In genomic region chr2:25083697-25084096, GRCm38 (mm10) we compare ENCODE assay signal across 28 mouse cellular contexts. TPM values are rescaled to one million over a fixed set of nuclear protein-coding genes. Genes with fewer than 3 reads are reported as not detected.
"Had no signal": no experiment of that assay in that cellular context is flagged by ENCODE, and none has a peak within 500 bp of the region (broad histone marks: within the 10 kb centered on the region; RNA-seq: fewer than 3 reads in every experiment).

No protein-coding gene starts in this region.

- H3K27ac ChIP-seq: kidney, embryonic 15.5 days; left cerebral cortex, adult 2 months; limb, embryonic 12.5 days; limb, embryonic 15.5 days; liver, embryonic 14.5 days; lung, embryonic 15.5 days; macrophage; midbrain, embryonic 12.5 days; midbrain, embryonic 15.5 days; neural tube, embryonic 12.5 days; neural tube, embryonic 15.5 days had no signal

- DNase-seq: kidney, adult 8-10 months; kidney, postnatal 10 days; kidney, postnatal 36 days; layer of hippocampus, postnatal 36 days; left cerebral cortex, postnatal 4 days; lung, adult 18-20 months; right cerebral cortex, adult 18-20 months; right cerebral cortex, postnatal 14 days; right cerebral cortex, postnatal 4 days; spleen, adult 18-20 months; thymus, adult 18-20 months; thymus, postnatal 4 days had no signal

- H3K36me3 ChIP-seq: kidney, embryonic 15.5 days; limb, embryonic 12.5 days; limb, embryonic 15.5 days; lung, embryonic 15.5 days; midbrain, embryonic 12.5 days; midbrain, embryonic 15.5 days; neural tube, embryonic 12.5 days; neural tube, embryonic 15.5 days had no signal

- H3K27me3 ChIP-seq: kidney, embryonic 15.5 days; limb, embryonic 15.5 days; lung, embryonic 15.5 days; midbrain, embryonic 12.5 days; midbrain, embryonic 15.5 days; neural tube, embryonic 12.5 days; neural tube, embryonic 15.5 days had no signal

- H3K4me1 ChIP-seq: kidney, embryonic 15.5 days; limb, embryonic 12.5 days; limb, embryonic 15.5 days; midbrain, embryonic 12.5 days; midbrain, embryonic 15.5 days; neural tube, embryonic 12.5 days; neural tube, embryonic 15.5 days had no signal

- H3K9ac ChIP-seq: kidney, embryonic 15.5 days; limb, embryonic 12.5 days; limb, embryonic 15.5 days; liver, embryonic 14.5 days; lung, embryonic 15.5 days; midbrain, embryonic 12.5 days; midbrain, embryonic 15.5 days; neural tube, embryonic 12.5 days; neural tube, embryonic 15.5 days had no signal

- H3K4me3 ChIP-seq: kidney, embryonic 15.5 days; left cerebral cortex, adult 2 months; limb, embryonic 12.5 days; limb, embryonic 15.5 days; lung, embryonic 15.5 days; midbrain, embryonic 12.5 days; midbrain, embryonic 15.5 days; neural tube, embryonic 12.5 days; neural tube, embryonic 15.5 days had no signal

- ATAC-seq: midbrain, embryonic 15.5 days had no signal

- H3K9me3 ChIP-seq: kidney, embryonic 15.5 days; limb, embryonic 12.5 days; limb, embryonic 15.5 days; lung, embryonic 15.5 days; midbrain, embryonic 12.5 days; midbrain, embryonic 15.5 days; neural tube, embryonic 12.5 days; neural tube, embryonic 15.5 days had no signal

- H3K4me2 ChIP-seq: kidney, embryonic 15.5 days; limb, embryonic 12.5 days; limb, embryonic 15.5 days; liver, embryonic 11.5 days; lung, embryonic 15.5 days; midbrain, embryonic 12.5 days; midbrain, embryonic 15.5 days; neural tube, embryonic 12.5 days; neural tube, embryonic 15.5 days had no signal

RNA-seq across cellular contexts. Expression of gene Entpd8, which starts 3.6 kb away (rescaled TPM):
- total RNA-seq: layer of hippocampus, adult 8-10 months; layer of hippocampus, postnatal 10 days; layer of hippocampus, postnatal 36 days; left cerebral cortex, adult 2 months; left cerebral cortex, postnatal 14 days; left cerebral cortex, postnatal 4 days; megakaryocyte, adult 5-6 weeks had no signal
- polyA plus RNA-seq: limb, embryonic 12.5 days; limb, embryonic 15.5 days; macrophage; midbrain, embryonic 12.5 days; midbrain, embryonic 15.5 days; neural tube, embryonic 12.5 days; neural tube, embryonic 15.5 days had no signal

RNA-seq across cellular contexts. Expression of gene Noxa1, which starts 11.3 kb away (rescaled TPM):
- total RNA-seq: layer of hippocampus, adult 8-10 months; layer of hippocampus, postnatal 10 days; layer of hippocampus, postnatal 36 days; left cerebral cortex, adult 2 months; left cerebral cortex, postnatal 14 days; left cerebral cortex, postnatal 4 days; megakaryocyte, adult 5-6 weeks had no signal
- polyA plus RNA-seq: limb, embryonic 12.5 days; macrophage; midbrain, embryonic 12.5 days; midbrain, embryonic 15.5 days; neural tube, embryonic 12.5 days; neural tube, embryonic 15.5 days had no signal
